Comparison of ENCODE assay signal across 8 mouse cellular contexts in the genomic region with DNA sequence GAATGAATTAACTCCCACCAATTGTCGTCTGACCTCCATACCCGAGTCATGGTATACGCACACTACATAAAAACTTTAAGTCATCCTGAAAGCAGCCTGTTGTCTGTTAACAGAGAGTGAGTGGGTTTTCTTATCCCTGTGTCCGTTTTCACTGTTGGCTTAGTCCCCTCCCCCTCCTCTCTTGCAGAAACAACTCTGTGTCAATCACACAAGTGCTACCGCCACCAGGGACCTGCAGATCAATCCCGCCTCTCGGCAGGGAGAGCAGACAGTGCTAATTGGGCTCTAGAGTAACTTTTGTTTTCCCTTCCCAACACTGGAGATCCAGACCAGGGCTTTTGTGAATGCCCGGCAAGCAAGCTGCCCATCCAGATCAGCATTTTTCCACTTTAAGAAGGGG. TPM values are rescaled to one million over a fixed set of nuclear protein-coding genes. Genes with fewer than 3 reads are reported as not detected.
A peak's percentile ranks its signal among the peaks of the same experiment; 100 is the strongest.
DNase-seq lines count a peak whose midpoint lies in the region; ATAC-seq lines count a peak whose summit lies in the region.

No protein-coding gene starts in this region.

- H3K27ac ChIP-seq in heart, embryonic 16.5 days (ENCODE audit: low read length) = peak overlapping the region; percentile 48; the same call in 1 of the 2 replicates
- peak overlapping the region; percentile 29; the same call in 1 of the 2 replicates for H3K27ac ChIP-seq in liver, embryonic 15.5 days (replicated peaks)

- intact Hi-C loops in gastrocnemius, postnatal 36 days (cut with DNase I) = no loop called here

- no peak for ATAC-seq in heart, embryonic 16.5 days (replicated peaks; ENCODE audit: extremely low read depth, insufficient read depth, low FRiP score)
- no peak for ATAC-seq in liver, embryonic 15.5 days (ENCODE audit: insufficient read depth)

- no peak overlapping the region for H3K9ac ChIP-seq in heart, embryonic 16.5 days (ENCODE audit: low read length)
- H3K9ac ChIP-seq in liver, embryonic 15.5 days = no peak overlapping the region

- peaks cover 35% of the 10 kb centered on the region for H3K4me1 ChIP-seq in heart, embryonic 16.5 days (ENCODE audit: control insufficient read depth, insufficient read depth, low read length)
- H3K4me1 ChIP-seq in liver, embryonic 15.5 days (replicated peaks) = peaks cover 41% of the 10 kb centered on the region

- H3K27me3 ChIP-seq in heart, embryonic 16.5 days (ENCODE audit: control insufficient read depth, insufficient read depth, low read length) = no peaks in the 10 kb centered on the region
- H3K27me3 ChIP-seq in liver, embryonic 15.5 days = no peaks in the 10 kb centered on the region

- no peaks in the 10 kb centered on the region for H3K9me3 ChIP-seq in heart, embryonic 16.5 days (replicated peaks; ENCODE audit: control insufficient read depth, low read length)
- H3K9me3 ChIP-seq in liver, embryonic 15.5 days (replicated peaks) = no peaks in the 10 kb centered on the region

- no peaks in the 10 kb centered on the region for H3K36me3 ChIP-seq in heart, embryonic 16.5 days (ENCODE audit: control insufficient read depth, insufficient read depth)
- H3K36me3 ChIP-seq in liver, embryonic 15.5 days (replicated peaks) = no peaks in the 10 kb centered on the region

- no peak overlapping the region for H3K4me2 ChIP-seq in heart, embryonic 16.5 days (ENCODE audit: low read depth, low read length)
- H3K4me2 ChIP-seq in liver, embryonic 15.5 days = peak overlapping the region; percentile 13; the same call in 1 of the 2 replicates

- H3K4me3 ChIP-seq in heart, embryonic 16.5 days (ENCODE audit: low read length) = no peak overlapping the region
- no peak overlapping the region for H3K4me3 ChIP-seq in liver, embryonic 15.5 days (replicated peaks)

- 18% methylated on average over 8 of the region's 8 CpGs for WGBS in heart, embryonic 16.5 days
- 29% methylated on average over 8 of the region's 8 CpGs for WGBS in liver, embryonic 15.5 days (ENCODE audit: insufficient replicate concordance)

- peak; percentile 84 for DNase-seq in ES-CJ7 (ENCODE audit: low read depth, low spot score)
- DNase-seq in Muller cell, postnatal 12 days (ENCODE audit: inconsistent ontology term) = peak; percentile 78
- no peak for DNase-seq in lung, postnatal 36 days
- DNase-seq in layer of hippocampus, postnatal 25 days (ENCODE audit: extremely low spot score in 1 of 2, low spot score in 1 of 2) = no peak
- DNase-seq in gastrocnemius, postnatal 36 days = no peak
- DNase-seq in urinary bladder, adult 18-20 months (ENCODE audit: low spot score in 2 of 2) = no peak

RNA-seq across cellular contexts. Expression of a gene that starts 24.6 kb away (rescaled TPM):
- polyA plus RNA-seq in heart, embryonic 16.5 days (2015; fragmentation: Nextera tagmentation; extraction: Ambion mirVana) = 6.5 and 6.8 TPM in 2 replicates
- polyA plus RNA-seq in liver, embryonic 15.5 days (2015; fragmentation: Nextera tagmentation; extraction: Ambion mirVana) = 1.8 and 2.2 TPM in 2 replicates
- 10 to 100 TPM; 41.6 to 43.6 TPM for total RNA-seq in layer of hippocampus, postnatal 25 days (2021)
- total RNA-seq in gastrocnemius, postnatal 36 days (2021) = 1 to 10 TPM; 7.9 to 9.1 TPM

RNA-seq across cellular contexts. Expression of a gene that starts 50.0 kb away (rescaled TPM):
- polyA plus RNA-seq in heart, embryonic 16.5 days (2015; fragmentation: Nextera tagmentation; extraction: Ambion mirVana) = 5.3 and 6.2 TPM in 2 replicates
- polyA plus RNA-seq in liver, embryonic 15.5 days (2015; fragmentation: Nextera tagmentation; extraction: Ambion mirVana) = 6.7 and 8.0 TPM in 2 replicates
- total RNA-seq in layer of hippocampus, postnatal 25 days (2021) = 1 to 10 TPM in 1 of 2 experiments, under 1 TPM in 1; 0.59 to 1.2 TPM
- 1 to 10 TPM; 2.4 to 3.5 TPM for total RNA-seq in gastrocnemius, postnatal 36 days (2021)

RNA-seq across cellular contexts. Expression of a gene that starts 53.2 kb away (rescaled TPM):
- not detected in 2 replicates for polyA plus RNA-seq in heart, embryonic 16.5 days (2015; fragmentation: Nextera tagmentation; extraction: Ambion mirVana)
- polyA plus RNA-seq in liver, embryonic 15.5 days (2015; fragmentation: Nextera tagmentation; extraction: Ambion mirVana) = not detected in 2 replicates
- total RNA-seq in layer of hippocampus, postnatal 25 days (2021) = under 1 TPM; 0.23 to 0.30 TPM
- total RNA-seq in gastrocnemius, postnatal 36 days (2021) = under 1 TPM in 1 of 2 experiments, not detected in 1; 0.15 TPM

Comparison
In these comparisons a context has a peak if more than half of its experiments do, and no peak if none do; other contexts are left out.
1. DNase-seq: peak in ES-CJ7 (single experiment) and Muller cell, postnatal 12 days (single experiment); none in lung, postnatal 36 days (single experiment), layer of hippocampus, postnatal 25 days (0 of 2), gastrocnemius, postnatal 36 days (0 of 2) and urinary bladder, adult 18-20 months (0 of 2).
2. RNA of a gene that starts 24.6 kb away (total RNA-seq): 41.6 to 43.6 TPM in layer of hippocampus, postnatal 25 days; 7.9 to 9.1 TPM in gastrocnemius, postnatal 36 days; every median in the first group is over 4 times any median in the second.